Mouse (Mus musculus): ENCODE measurements at regions not wholly inside any gene's neighbourhood (a gene's known extent, or its start where the extent isn't known, plus 50 kb on each side); places are given as distances from the start of the nearest gene placed in this dataset.
A peak's percentile ranks its signal among the peaks of the same experiment; 100 is the strongest.

DNA sequence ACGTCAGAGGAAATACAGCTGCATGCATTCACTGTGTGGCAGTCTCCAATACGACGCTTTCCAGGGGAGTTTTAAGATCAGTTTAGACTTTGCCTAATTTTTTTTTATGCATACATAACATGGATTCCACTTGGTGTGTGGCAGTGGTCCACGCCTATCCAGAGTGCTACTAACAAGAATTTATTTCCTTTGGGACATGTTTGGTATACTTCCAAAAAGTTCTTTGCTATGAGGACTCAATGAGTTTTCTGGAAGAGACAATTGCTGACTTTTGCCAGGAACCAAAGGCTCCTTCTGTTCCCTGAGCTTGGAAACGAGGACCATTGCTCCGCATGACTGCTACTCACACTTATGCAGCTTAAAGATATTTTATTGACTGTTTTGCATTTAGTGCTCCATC lies 59.2 kb downstream of the Marcks start:
- DNase-seq, result no peak

DNA sequence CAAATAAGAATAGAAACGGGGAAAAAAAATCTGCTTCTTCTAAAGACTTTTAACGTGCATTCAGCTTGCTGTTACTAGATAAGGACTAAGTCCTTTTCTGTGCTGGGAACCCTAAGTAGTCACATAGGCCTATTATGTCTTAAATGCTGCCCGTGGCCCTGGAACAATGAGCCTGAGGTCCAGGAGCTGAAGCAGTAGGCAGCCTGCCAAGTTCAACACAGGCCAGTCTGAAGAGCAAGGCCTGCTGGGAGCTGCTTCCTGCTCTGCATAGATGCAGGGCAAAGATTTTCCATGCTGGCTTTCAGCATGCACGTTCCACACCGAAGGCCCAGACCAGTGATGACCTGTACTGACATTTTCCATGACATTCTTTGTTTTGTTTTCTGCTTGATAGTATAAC lies 60.3 kb downstream of the Marcks start:
- DNase-seq, result peak; percentile 37

DNA sequence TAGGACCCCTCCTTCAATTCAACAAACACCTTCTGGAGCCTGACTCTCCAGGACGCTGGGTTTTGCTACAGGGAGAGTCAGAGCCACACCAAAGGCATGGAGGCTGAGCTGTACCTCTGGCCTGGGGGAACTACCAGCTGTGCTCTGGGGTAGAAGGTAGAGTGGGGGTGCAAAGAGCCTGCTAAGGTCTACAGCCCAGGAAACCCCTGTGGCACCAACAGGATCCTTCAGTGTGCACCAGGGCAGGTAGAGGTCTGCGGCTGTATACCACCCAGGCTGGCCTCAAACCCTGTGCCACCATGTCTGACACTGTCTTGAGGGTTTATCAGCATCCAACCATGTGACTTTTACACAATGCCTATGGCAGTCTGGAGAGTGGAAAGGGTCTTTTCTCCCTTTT lies 61.0 kb downstream of the Marcks start:
- DNase-seq, result no peak

DNA sequence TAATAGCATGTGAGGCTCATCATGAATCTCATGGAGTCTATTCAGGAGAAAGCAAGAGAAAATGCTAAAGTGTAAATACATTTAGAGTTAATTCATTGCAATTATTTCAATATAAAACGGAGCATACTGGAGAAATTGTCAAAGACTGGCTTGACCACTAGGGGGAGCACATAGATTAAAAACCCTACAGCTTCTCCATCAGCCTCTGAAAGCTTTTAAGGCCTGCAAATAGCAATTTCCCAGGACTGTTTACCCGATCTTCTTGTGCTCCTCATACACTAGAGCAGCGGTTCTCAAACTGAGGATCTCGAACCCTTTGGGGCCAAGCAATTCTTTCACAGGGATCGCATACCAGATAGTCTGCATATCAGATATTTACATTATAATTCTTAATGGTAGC lies 65.9 kb downstream of the Marcks start:
- DNase-seq, result peak; percentile 47

DNA sequence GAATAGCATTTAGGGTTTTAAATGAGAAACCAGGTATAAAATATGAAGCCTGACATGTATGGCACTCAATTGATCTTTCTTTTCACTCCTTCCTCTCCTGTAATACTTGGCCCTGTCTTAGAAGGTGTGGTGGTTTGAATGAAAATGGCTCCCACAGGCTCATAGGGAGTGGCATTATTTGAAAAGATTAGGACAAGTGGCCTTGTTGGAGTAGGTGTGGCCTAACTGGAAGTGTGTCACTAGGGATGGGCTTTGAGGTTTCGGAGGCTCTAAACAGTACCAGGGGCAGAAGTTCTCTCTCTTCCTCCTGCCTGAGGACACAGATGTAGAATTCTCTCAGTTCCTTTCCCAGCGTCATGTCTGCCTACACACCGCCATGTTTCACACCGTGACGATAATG lies 66.7 kb downstream of the Marcks start:
- DNase-seq, result no peak

DNA sequence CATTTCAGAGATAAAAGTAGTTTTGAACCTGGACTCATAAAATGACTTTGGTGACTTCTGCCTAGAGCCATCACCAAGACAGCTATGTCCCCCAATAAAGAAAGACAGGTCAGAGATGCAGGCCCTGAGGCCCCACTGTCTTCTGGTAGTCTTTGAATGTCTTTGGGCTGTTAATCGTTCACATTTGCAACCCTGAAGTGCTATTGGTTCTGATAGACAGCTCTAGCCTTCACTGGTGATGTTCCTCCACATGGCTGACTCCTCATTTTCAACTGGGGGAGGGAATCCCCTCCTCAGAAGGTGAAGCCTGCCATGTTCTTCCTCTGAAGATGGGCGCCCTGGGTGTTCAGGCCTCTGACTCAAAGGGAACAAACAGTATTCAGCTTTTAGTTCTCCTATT lies 67.3 kb downstream of the Marcks start:
- no peak for DNase-seq
